Mouse (Mus musculus) embryo, embryonic 10.5 days (tissue): ENCODE data around the gene Zdhhc24.
A peak's percentile ranks its signal among the peaks of the same experiment; 100 is the strongest.

Experiments used
- DNase-seq: peaks from one replicate; pipeline ENCODE4 v3.0.0-alpha.2; 2015; ENCODE audit warnings: low spot score

The Zdhhc24 gene

DNA sequence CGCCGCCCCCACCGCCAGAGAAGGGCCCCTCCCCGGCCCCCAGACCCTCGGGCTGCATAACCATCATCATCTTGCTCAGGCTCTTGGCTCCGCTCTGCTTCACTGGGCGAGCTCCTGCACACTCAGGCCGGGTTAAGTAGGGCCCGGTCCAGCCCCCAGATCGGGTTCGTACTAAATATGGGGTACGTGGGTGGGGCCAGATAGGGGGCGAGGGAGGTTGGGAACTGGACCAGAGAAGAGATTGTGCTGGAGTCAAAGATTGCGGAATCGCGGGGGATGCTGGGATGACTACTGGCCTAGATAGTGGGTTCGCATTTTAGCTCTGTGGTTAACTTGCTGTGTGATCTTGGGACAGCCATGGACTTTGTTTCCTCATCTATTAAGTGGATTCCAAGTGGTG, 683 bp upstream of the Zdhhc24 start, which contains the start of gene Actn3:
Actn3 (minus strand) TSS at position 125 of the 400 bp plus-strand sequence.
- DNase-seq, result peak; percentile 56

DNA sequence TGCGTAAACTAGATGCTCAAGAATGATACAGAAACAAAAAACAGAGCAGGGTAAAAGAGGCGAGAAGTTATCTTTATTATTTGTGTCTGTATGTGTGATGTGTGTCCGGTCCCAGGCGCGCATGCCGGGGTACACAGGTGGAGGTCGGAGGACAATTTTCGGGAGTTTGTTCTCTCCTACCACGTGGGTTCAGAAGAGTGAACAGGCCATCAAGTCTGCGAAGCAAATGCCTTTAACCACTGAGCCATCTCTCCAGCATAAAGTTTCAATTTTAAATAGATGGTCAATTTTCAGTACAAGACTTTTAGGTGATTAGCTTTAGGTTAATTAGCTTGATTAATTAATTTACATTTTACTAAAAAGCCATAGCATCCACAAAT, 846 bp downstream of the Zdhhc24 start:
- no peak for DNase-seq

DNA sequence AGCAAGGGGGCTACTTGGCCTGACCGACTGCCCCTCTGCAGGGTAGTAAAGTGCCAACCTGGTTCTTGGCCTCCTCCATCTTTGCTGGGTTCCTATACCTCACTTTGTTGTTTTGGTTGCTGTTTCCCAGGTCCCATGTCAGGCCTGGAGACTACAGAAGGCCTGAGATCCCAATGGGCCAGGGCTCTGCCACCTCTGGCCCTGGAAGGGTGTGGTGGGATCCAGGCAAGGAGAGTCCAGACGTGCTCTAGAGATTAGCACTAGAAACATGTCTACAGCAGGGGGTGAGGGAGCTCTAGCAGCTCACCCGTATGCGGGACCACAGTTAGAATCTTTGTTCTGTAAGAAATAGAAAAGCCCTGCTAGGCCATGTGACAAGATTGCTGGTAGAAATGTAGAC, 5.5 kb downstream of the Zdhhc24 start:
- no peak for DNase-seq

DNA sequence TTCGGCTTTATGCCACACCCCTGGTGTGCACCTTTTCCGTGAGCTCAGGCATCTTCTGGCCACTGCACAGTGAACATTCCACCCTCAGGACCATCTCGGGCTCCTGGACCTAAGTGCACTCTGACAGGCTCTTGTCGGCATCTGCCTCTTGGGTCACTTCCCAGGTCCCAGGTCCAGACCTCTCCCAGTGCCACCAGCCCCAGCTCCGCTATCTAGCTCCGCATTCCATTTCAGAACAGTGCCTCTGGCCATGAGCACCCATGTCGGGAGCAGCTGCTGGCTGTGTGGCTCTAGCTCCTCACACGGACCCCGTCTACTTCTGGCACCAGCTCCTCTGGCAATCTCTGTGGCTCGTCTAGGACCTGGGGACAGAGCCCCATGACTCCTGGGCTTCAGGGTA, 11.3 kb downstream of the Zdhhc24 start:
- no peak for DNase-seq

DNA sequence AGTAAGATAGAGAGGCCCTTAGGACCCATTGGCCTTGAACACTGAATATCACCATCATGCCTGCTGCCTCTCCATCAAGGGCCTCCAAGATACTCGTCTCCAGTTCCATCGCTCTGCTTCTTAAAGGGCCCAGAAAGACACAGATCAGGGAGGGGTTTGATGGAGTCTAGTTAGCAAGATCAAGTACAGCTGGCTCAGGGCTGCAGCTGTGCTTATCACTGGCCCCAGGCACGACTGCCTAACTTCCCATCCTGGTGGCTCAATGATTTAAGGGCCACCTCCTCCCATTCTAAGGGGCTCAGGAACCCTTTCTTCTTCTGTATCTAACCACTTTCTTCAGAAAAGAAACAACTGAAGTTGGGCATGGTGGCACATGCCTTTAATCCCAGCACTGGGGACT, 13.3 kb downstream of the Zdhhc24 start:
- DNase-seq, result no peak

DNA sequence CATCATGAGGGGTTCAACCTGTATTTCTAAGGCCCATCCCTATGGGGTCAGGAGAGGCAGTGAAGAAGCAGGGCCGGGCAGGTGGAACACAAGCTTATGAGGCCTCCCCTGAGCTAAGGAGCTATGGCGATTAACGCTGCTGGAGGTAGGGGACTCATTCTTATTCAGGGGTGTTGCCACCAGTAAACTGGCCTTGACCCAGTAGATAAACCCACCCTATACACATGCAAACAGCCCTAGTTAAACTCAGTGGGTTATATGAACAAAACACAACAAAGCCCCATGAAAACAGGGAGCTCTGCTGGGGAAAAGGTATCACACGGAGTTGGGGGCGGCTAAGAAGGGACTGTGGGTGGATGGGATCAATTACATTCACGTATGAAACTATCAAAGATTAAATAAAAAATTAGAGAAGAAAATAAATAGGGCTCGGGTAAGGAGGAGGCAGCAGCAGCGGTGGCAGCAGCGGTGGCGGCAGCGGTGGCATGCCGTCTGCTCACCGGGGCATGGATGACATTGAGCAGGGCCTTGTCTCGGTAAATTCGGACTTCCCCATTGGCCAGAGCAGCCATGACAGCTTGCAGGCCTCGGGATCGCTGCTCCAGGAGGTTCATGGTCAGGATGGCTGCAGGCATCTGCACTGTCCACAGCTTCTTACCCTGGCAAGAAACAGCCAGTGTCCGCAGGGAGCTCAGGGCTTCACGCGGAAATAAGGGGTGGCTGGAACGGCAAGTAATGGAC, 18.5 kb downstream of the Zdhhc24 start:
- DNase-seq, result no peak

DNA sequence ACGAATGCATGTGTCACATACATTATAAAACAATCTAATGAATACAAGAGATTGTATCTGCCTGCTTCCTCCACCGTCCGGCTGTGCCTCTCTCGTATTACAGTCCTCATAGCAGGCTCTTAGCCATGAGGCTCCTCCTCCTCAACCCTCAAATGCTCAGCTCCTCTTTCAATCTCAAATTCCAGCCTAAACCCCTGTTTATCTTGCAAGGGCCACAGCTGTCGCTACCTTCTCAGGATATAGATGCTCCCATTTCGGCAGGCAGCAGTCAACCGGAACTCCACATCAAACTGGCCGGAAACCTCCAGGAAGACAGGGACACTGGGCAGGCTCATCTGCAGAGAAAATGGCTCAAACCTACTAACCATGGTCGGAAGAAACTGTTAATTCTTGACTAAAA, 20.5 kb downstream of the Zdhhc24 start:
- DNase-seq, result no peak

DNA sequence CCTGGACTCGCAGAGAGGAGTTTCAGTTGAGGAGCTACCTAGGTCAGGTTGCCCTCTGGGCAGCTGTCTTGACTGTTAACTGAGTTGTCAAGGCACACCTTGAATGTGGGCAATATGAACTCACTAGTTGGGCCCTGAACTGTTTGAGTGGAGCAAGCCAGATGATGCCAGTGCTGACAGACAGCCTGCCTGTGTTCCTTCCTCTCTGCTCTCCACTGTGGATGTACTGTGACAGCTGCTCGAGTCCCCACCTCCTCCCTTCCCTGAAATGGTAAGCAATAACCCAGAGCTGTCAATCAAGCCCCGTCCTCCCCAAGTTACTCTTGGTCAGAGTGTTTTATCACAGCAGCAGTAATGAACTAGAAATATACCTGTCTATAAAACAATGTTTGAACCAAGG, 21.4 kb downstream of the Zdhhc24 start:
- DNase-seq, result no peak

DNA sequence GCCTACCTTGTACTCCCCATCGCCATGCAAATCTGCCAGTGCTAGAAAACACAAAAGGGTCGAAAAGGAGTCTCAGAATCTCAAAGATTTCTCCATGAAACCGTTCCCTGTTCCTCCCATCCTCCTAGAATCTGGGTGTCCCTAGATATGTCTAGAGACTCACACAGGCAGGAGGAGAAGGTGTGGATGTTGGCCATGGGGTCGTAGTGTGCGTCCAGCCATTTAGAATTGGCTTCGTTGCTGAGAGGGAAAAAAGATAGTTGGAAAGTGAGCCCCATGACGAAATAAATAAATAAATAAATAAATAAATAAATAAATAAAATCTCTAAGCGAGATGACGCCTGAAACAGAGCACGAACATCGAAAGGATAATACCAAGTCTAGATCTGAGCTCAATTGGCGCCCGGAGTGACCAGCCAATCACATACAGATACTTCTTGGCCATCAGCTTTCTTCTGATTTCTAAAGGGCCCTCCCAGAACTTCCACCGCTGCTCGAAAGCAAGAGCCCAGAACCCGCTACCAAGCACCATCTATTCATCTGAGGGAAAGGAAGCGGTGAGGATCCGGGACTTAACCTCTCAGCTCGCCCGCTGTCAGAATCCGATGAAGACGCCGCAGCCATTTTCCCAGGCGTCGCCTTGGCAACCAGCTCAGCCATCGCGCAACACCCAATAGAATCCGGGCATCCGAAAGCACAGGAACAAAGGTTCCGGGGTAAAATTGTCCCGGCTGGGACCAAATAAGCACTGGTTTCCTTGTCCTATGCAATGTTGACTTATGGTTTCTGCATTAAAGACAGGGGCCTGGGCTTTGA, 27.7 kb downstream of the Zdhhc24 start, which contains the start of gene Bbs1:
Bbs1 (minus strand) TSS at position 650 of the 816 bp plus-strand sequence.
- DNase-seq, result peak; percentile 91

DNA sequence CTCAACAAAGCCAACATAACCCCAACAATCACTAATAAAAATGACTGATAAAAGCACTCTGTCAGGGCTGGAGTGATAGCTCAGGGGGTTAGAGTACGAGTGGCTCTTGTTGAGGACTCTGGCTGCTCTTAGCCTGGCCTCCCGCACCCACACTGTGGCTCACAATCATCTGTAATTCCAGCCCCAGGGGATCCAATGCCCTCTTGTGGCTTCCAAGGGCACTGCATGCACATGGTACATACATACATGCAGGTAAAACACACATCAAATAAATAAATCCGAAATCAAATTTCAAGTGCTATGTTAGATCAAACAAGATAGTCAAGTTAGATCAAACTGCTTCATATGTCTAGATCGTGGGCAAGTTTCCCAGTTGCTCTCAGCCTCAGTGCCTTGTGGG, 29.6 kb downstream of the Zdhhc24 start:
- DNase-seq, result peak; percentile 42

DNA sequence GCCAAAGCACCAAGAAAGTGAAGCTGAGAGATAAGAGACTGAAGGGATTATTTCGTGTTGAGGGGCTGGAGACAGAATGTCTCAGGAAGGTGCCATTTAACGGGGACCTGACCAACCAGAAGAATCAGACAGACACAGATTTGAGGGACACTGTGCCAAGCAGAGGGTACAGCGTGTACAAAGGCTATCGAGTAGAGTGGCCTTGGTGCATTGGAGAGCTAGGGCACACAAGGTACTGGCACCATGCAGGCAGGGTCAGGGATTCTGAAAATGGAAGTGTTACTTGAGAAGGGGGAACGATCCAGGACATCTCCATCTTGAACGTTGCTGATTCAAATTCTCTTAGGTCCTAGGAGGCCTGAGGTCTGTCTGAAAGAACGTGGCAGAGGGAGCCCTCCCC, 30.9 kb downstream of the Zdhhc24 start:
- no peak for DNase-seq

DNA sequence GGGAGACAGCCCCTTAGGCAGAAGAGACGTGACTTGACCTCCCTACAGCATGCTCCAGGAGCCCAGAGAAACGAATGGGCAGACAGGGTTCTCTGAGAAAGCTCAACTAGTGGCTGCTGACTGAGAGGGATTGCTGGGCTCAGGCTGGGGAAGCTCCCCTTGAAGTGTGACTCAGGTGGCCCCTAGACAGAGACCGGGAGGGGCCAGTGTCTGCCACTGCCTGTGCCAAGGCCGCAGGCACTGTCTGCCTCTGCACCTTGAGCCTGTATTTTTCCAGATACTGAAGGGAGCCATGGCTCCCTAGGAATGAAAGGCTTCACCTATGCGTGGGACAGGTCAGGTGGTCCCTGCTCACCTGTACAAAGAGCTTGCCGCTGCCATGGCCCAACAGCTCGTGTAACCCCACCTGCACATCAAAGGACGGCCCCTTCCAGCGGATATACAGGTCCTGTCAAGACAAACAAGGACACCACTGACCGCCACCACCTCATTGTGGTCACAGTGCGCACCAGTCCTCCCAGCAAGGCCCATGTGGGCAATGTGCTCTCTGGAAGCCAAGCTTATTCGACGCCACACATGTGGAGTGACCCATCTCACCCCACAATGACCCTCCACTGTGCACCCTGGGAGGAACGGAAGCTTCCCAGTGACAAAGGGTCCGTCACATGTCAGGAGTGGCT, 37.6 kb downstream of the Zdhhc24 start:
- no peak for DNase-seq

DNA sequence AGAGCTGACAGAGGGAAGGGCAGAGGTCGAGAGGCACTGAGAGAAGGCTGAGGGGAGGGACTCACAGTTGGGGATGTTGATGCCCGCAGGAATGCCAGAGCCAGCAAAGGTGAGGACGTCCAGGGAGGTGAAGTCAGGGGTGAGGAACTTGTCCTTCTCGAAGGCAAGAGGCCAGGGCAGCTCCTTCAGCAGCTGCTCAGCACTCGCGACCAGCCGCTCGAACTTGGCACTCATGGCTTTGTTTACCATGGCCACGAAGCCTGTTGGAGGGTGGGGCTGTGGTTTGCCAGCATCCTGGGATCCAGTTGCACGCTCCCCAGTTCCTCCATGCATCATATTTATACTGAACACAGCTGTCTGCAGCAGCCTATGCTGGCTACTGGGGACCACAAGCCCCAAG, 38.4 kb downstream of the Zdhhc24 start:
- DNase-seq, result no peak

DNA sequence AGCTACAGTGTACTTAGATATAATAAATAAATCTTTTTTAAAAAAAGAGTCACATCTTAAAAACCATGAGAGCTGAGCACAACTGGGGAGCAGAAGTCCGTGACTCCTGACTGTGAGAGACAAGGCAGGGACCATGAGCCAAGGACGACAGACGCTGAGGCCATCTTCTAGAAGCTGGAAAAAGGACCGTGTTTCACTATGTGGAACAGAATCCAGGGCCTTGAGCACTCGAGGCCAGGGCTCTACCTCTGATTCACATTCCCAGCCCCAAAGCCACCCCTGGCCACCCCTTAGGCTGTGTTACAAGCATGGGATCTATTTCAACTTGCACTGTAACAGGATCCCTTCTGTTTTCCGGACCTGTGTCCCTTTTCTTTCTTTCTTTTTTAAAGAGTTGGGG, 41.2 kb downstream of the Zdhhc24 start:
- no peak for DNase-seq

DNA sequence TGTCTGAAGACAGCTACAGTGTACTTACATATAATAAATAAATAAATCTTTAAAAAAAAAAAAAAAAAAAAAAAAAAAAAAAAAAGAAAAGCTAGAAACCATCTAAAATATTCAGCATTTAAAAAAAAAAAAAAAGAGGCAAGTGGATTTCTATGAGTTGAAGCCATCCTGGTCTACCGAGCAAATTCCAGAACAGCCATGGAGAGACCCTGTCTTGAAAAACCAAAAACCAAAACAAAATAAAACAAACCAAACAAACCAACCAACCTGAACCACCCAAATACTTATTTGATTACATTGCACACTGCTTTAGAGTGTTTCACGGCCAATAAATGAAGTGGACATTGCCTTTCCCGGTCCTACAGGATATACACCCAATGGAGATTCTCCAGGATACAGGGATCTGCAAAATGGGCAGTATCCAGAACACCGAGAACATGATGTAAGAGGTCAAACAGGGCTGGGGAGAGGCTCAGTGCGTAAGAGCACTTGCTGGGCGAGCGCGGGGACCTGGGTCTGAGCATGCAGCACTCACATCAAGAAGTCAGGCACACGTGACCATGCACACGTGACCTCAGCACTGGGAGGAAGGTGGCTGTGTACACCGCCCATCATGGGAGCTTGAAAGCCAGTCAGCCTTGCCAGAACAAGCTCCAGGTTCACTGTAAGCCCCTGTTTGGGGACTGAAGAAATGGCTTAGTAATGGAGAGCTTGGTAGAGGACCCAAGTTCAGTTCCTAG, 46.8 kb downstream of the Zdhhc24 start:
- no peak for DNase-seq

DNA sequence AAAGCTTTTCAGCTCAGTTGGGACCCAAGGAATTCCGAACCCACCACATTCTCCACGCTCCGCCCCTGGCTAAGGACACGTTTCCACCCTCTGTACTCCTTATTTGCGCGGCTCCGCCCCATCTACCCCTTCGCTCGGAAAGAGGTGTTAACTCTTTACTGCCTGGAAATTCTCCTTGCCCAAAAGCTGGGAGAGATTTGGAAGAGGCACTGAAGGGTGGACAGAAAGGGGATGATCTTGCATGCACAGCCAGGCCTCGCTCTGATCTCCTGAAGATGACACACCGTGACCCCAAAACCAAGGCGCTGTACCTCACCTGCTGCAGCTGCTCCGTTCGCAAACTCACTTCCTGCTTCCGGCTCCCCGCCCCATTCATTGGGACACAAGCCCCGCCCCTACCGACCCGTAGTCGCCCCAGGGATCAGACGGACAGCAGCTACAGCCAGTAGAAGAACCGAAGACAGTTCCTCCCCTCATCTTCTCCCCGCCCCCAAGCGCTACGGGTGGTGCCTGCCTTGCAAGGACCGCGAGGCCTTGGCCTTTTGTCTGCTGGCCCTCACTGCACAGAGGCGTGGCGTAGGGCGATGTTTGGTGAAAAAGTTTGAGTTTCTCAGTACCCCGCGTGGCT, 49.5 kb downstream of the Zdhhc24 start, which contains the start of gene Dpp3:
Dpp3 (minus strand) TSS at position 384 of the 628 bp plus-strand sequence.
- DNase-seq, result peak; percentile 100

DNA sequence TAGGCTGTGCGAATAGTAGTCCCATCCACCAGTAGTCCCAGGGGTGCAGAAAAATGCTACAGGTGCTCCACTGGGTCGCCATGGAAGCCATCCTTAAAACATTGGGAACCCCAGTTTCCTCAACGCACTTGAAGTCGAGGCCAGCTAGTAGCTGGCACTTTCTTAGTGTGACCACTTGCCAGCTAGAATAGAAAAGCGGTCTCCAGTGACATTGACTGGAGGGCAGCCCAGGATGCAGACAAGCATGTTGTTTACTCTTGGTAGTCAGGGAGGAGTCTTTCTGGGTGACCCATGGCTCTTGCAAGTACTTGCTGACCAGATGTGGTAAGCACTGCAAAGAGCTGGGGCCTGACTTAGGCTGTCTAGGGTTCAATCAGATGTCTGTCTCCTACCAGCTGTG, 50.3 kb downstream of the Zdhhc24 start:
- DNase-seq, result no peak
